Mouse (Mus musculus): ENCODE data around the gene Egflam.

- TF ChIP-seq CTCF (IDR thresholded peaks at IDR 0.05; ENCODE audit: insufficient read depth, low read depth, low read length) (no peak), POLR2A (IDR thresholded peaks at IDR 0.05; ENCODE audit: insufficient read depth, low read depth, low read length) (no peak)
Measured at GRCm38 (mm10) chr15:7222809-7223208, 175.4 kb downstream of the Egflam start.

All from olfactory bulb, adult 2 months (tissue).